Mouse (Mus musculus) embryonic stem cell, embryonic (primary cell): Measurements from ENCODE around the gene Gm10799.
"Not testable (repeated sequence)": the region's sequence is repeated elsewhere in the genome, so short reads cannot be mapped to it uniquely, and the experiment has no call there.

Experiments
- CTCF ChIA-PET, 4 experiments: fragments of 300-600 bp in 2 of 4; fragments of 350-600 bp in 2 of 4; sonication (Branson Sonifier 250); formaldehyde crosslinking; loops; one replicate each; lab custom pipeline; 2022; ENCODE audit warnings: inconsistent platforms in 2 of 4; lab: Charles Lee
- POLR2A ChIA-PET, 4 experiments: fragments of 300-600 bp in 2 of 4; fragments of 350-600 bp in 2 of 4; sonication (Branson Sonifier 250); formaldehyde crosslinking; loops; one replicate each; lab custom pipeline; 2022; ENCODE audit warnings: antibody characterized with exemption in 4 of 4, inconsistent platforms in 1 of 4; lab: Charles Lee

Gm10799 gene

GRCm38 (mm10) chr2:104087562-104087961, 19.2 kb upstream of the Gm10799 start:
- CTCF ChIA-PET, result not testable (repeated sequence)
- POLR2A ChIA-PET, result interaction anchor here in 2 of 4 experiments (0.6 to 1.4 kb wide), 4 partner anchors 30 to 71 kb away, joined by 3 to 5 read pairs (median 3); partner anchors contain the start of gene A930018P22Rik (in 1 of the 2)

GRCm38 (mm10) chr2:104084027-104084426, 15.7 kb upstream of the Gm10799 start:
- CTCF ChIA-PET, POLR2A ChIA-PET: not testable (repeated sequence)

GRCm38 (mm10) chr2:104082474-104082873, 14.1 kb upstream of the Gm10799 start:
- CTCF ChIA-PET, result no interaction called here
- POLR2A ChIA-PET, result no interaction called here

GRCm38 (mm10) chr2:104081436-104082050, 13.2 kb upstream of the Gm10799 start:
- CTCF ChIA-PET, POLR2A ChIA-PET: not testable (repeated sequence)

GRCm38 (mm10) chr2:104078285-104078684, 9.9 kb upstream of the Gm10799 start:
- POLR2A ChIA-PET, result interaction anchor here in 3 of 4 experiments (0.6 to 0.8 kb wide), 5 partner anchors 19 to 27 kb away, joined by 3 to 15 read pairs (median 5); no protein-coding TSS in a partner anchor

GRCm38 (mm10) chr2:104069704-104070185, 1.4 kb upstream of the Gm10799 start, which contains the start of gene Cd59b:
Cd59b (plus strand) TSS chr2:104069849.
- CTCF ChIA-PET, result interaction anchor here in 1 of 4 experiments (0.6 kb wide), 1 partner anchor 371 kb away, joined by 3 read pairs; no protein-coding TSS in a partner anchor

More at GRCm38 (mm10) chr2:104078285-104078684, 9.9 kb upstream of the Gm10799 start:
- CTCF ChIA-PET, result not testable (repeated sequence)

GRCm38 (mm10) chr2:104065526-104065925, 2.8 kb downstream of the Gm10799 start, which contains the start of gene Gm10912:
Gm10912 (plus strand) TSS chr2:104065826.
- CTCF ChIA-PET, result not testable (repeated sequence)
- POLR2A ChIA-PET, result interaction anchor here in 1 of 4 experiments (0.6 kb wide), 1 partner anchor 132 kb away, joined by 5 read pairs; no protein-coding TSS in a partner anchor

More at GRCm38 (mm10) chr2:104069704-104070185, 1.4 kb upstream of the Gm10799 start, which contains the start of gene Cd59b:
- POLR2A ChIA-PET, result interaction anchor here in 3 of 4 experiments (0.6 to 4.1 kb wide), 29 partner anchors 11 to 562 kb away, joined by 3 to 68 read pairs (median 4); partner anchors contain the start of genes A930018P22Rik (in 3 of the 3), Cd59a (in 2 of the 3) and Cstf3 (in 1 of the 3)

- CTCF ChIA-PET, result interaction anchor here in 1 of 4 experiments (2.2 kb wide), 1 partner anchor 29 kb away, joined by 5 read pairs; no protein-coding TSS in a partner anchor
- POLR2A ChIA-PET, result interaction anchor here in 1 of 4 experiments (1.0 kb wide), 1 partner anchor 15 kb away, joined by 3 read pairs; no protein-coding TSS in a partner anchor
Measured at GRCm38 (mm10) chr2:104064152-104064551, 4.2 kb downstream of the Gm10799 start.

GRCm38 (mm10) chr2:104062665-104063064, 5.7 kb downstream of the Gm10799 start:
- POLR2A ChIA-PET, result interaction anchor here in 2 of 4 experiments (0.6 to 1.8 kb wide), 2 partner anchors 37 to 60 kb away, joined by 3 to 6 read pairs; partner anchors contain the start of gene A930018P22Rik (in 1 of the 2)

GRCm38 (mm10) chr2:104060996-104061395, 7.4 kb downstream of the Gm10799 start:
- CTCF ChIA-PET, result no interaction called here

More at GRCm38 (mm10) chr2:104062665-104063064, 5.7 kb downstream of the Gm10799 start:
- CTCF ChIA-PET, result interaction anchor here in 1 of 4 experiments (0.6 kb wide), 1 partner anchor 706 kb away, joined by 3 read pairs; no protein-coding TSS in a partner anchor

GRCm38 (mm10) chr2:104059786-104060185, 8.6 kb downstream of the Gm10799 start:
- ChIA-PET POLR2A (no interaction called here), CTCF (no interaction called here)

More at GRCm38 (mm10) chr2:104060996-104061395, 7.4 kb downstream of the Gm10799 start:
- POLR2A ChIA-PET, result no interaction called here

- CTCF ChIA-PET, result no interaction called here
- POLR2A ChIA-PET, result no interaction called here
Measured at GRCm38 (mm10) chr2:104058954-104059353, 9.4 kb downstream of the Gm10799 start.

GRCm38 (mm10) chr2:104058381-104058780, 10.0 kb downstream of the Gm10799 start:
- ChIA-PET CTCF (no interaction called here), POLR2A (no interaction called here)

- CTCF ChIA-PET, result interaction anchor here in 3 of 4 experiments (0.6 to 2.5 kb wide), 5 partner anchors 10 to 1173 kb away, joined by 3 to 10 read pairs (median 6); no protein-coding TSS in a partner anchor
- POLR2A ChIA-PET, result interaction anchor here in 2 of 4 experiments (0.9 to 1.1 kb wide), 3 partner anchors 13 to 17 kb away, joined by 3 read pairs; no protein-coding TSS in a partner anchor
Measured at GRCm38 (mm10) chr2:104044479-104045080, 23.8 kb downstream of the Gm10799 start.

- ChIA-PET POLR2A (interaction anchor here in 2 of 4 experiments (0.7 to 1.3 kb wide), 4 partner anchors 13 to 260 kb away, joined by 3 to 5 read pairs (median 3); no protein-coding TSS in a partner anchor), CTCF (interaction anchor here (0.6 to 2.5 kb wide), 5 partner anchors 9 to 1174 kb away, joined by 3 to 10 read pairs (median 6); no protein-coding TSS in a partner anchor)
Measured at GRCm38 (mm10) chr2:104043624-104044478, 24.5 kb downstream of the Gm10799 start.

- ChIA-PET CTCF (interaction anchor here in 3 of 4 experiments (0.6 to 2.5 kb wide), 3 partner anchors 8 to 63 kb away, joined by 3 to 10 read pairs (median 3); no protein-coding TSS in a partner anchor), POLR2A (interaction anchor here in 1 of 4 experiments (0.6 to 1.3 kb wide), 3 partner anchors 13 to 397 kb away, joined by 3 to 5 read pairs (median 4); no protein-coding TSS in a partner anchor)
Measured at GRCm38 (mm10) chr2:104042766-104043165, 25.6 kb downstream of the Gm10799 start.

- CTCF ChIA-PET, result no interaction called here
- POLR2A ChIA-PET, result interaction anchor here in 2 of 4 experiments (0.6 to 2.3 kb wide), 4 partner anchors 10 to 434 kb away, joined by 3 to 5 read pairs (median 4); partner anchors contain the start of gene A930018P22Rik (in 1 of the 2)
Measured at GRCm38 (mm10) chr2:104041632-104042031, 26.7 kb downstream of the Gm10799 start.
